Mouse (Mus musculus): ENCODE results near the gene Gm5148.

DNA sequence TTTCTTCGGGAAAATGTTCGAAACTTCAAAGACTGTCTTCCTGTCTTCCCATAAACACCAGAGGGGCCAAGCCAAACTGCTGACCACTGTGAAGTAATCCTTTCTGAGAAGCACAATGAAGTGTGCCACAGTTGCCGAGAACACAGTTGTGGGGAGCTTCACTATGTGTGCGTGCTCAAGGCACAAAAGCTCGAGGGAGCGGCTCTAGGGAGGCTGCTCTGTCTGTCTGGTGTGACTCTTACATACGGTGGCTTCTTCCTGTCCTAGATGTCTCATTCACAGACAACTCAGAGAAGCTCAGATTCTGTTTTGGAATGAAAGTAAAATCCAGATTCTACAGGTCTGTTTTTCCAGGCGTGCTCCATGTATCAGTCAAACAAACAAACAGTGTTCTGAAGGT, 48.0 kb downstream of the Gm5148 start:
- TF ChIP-seq CTCF (IDR thresholded peaks at IDR 0.05; ENCODE audit: insufficient read depth, low read length) = no peak
- no peak for TF ChIP-seq POLR2A (IDR thresholded peaks at IDR 0.05; ENCODE audit: borderline replicate concordance, extremely low read depth, low read depth, low read length)

Data from lung, adult 2 months (tissue).